Mouse (Mus musculus): Measurements from ENCODE around the gene Pym1.

GRCm38 (mm10) chr10:128806086-128806485 lies 58.4 kb downstream of the Pym1 start:
- TF ChIP-seq CTCF (IDR thresholded peaks at IDR 0.05; ENCODE audit: extremely low read depth, insufficient read depth, insufficient read length, insufficient replicate concordance) (no peak), POLR2A (IDR thresholded peaks at IDR 0.05; ENCODE audit: low read depth, low read length) (no peak)

Data from spleen, adult 2 months (tissue).